8 mouse cellular contexts compared by ENCODE assay signal in the genomic region with DNA sequence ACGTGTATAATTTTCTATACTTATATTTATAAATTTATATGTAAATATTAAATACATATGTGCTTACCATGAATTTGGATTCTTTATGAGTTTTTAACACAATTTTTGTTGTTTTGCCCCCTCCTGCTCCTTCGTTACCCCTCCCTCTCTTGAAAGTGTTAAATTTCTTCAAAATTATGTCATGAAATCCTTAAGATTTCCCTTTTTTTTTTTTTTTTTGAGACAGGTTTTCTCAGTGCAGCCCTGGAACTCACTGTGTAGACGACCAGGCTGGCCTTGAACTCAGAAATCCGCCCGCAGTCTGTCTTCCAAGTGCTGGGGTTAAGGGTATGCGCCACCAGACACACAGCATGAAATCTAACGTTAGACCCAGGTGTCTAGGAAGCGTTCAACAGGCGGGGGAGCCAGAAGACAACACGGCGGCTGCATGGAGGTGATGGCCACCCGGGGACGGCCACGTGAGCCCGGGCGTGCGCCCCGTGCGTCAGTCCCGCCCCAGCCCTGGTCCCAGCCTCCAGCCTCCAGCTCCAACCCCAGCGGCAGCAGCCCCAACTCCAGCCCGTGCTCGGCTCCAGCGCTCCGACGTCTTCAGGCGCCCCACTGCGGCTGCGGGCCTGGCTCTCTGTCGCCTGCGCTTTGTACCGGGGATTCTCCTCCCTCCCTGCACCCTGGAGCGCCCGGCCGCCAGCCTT. TPM values are rescaled to one million over a fixed set of nuclear protein-coding genes. Genes with fewer than 3 reads are reported as not detected.
DNase-seq lines count a peak whose midpoint lies in the region; ATAC-seq lines count a peak whose summit lies in the region.

Gene Eef2k, plus strand, starts transcription at position 487 of the 692 bp plus-strand sequence.

- intact Hi-C loops in heart, postnatal 10 days (cut with DNase I) = loop anchor here (1.0 to 5.0 kb wide), 2 partner anchors 75 to 135 kb away; partner anchors contain the start of gene Polr3e

- H3K9me3 ChIP-seq in forebrain, embryonic 14.5 days (replicated peaks; ENCODE audit: control insufficient read depth, low read length) = no peaks in the 10 kb centered on the region

- H3K4me3 ChIP-seq in forebrain, embryonic 14.5 days (ENCODE audit: low read depth, low read length) = peak within 1 kb of the TSS; percentile 65

- peak within 1 kb of the TSS; percentile 98 for H3K27ac ChIP-seq in forebrain, embryonic 14.5 days (ENCODE audit: low read depth, low read length)

- H3K4me2 ChIP-seq in forebrain, embryonic 14.5 days (ENCODE audit: low read length) = peak within 1 kb of the TSS; percentile 74

- H3K36me3 ChIP-seq in forebrain, embryonic 14.5 days (ENCODE audit: control insufficient read depth, insufficient read depth, low read length) = no peaks in the 10 kb centered on the region; the same call in 1 of the 2 replicates

- peaks cover 16% of the 10 kb centered on the region; the same call in 1 of the 2 replicates for H3K4me1 ChIP-seq in forebrain, embryonic 14.5 days (ENCODE audit: control insufficient read depth, insufficient read depth, low read length)

- DNase-seq in MEL-GATA-1-ER (ENCODE audit: extremely low read depth, low read depth) = peak; percentile 87
- DNase-seq in cerebellum, adult 11 months = peak; percentile 82
- peak; percentile 86 for DNase-seq in forebrain, embryonic 14.5 days (ENCODE audit: low spot score)
- DNase-seq in heart, postnatal 10 days = peak; percentile 90 to 93
- DNase-seq in large intestine, adult 2 months (ENCODE audit: low read depth, low spot score) = no peak
- peak; percentile 86 to 90 for DNase-seq in lung, adult 18-20 months
- DNase-seq in thymus, postnatal 0 days (ENCODE audit: low spot score) = peak; percentile 92

- H3K27me3 ChIP-seq in forebrain, embryonic 14.5 days (replicated peaks; ENCODE audit: control insufficient read depth, insufficient read depth, low read length) = 0 out of 2 replicates have a peak, but pooled peaks cover 3% of the 10 kb centered on the region

- peak; percentile 92 for ATAC-seq in forebrain, embryonic 14.5 days
- peak; percentile 81 for ATAC-seq in neutrophil, adult 5-6 weeks (ENCODE audit: extremely low read depth, insufficient number of reproducible peaks, low FRiP score, poor library complexity, severe bottlenecking)

- peak within 1 kb of the TSS; percentile 91 for H3K9ac ChIP-seq in forebrain, embryonic 14.5 days (ENCODE audit: low read length)

- 4% methylated on average over 34 of the region's 35 CpGs for WGBS in forebrain, embryonic 14.5 days
- 5% methylated on average over 35 of the region's 35 CpGs for WGBS in large intestine, adult 2 months

RNA-seq across cellular contexts. Expression of gene Eef2k, which starts in this region (rescaled TPM):
- 9.1 and 11.3 TPM in 2 replicates for polyA plus RNA-seq in forebrain, embryonic 14.5 days (2014; fragmentation: Nextera tagmentation; extraction: Ambion mirVana)
- total RNA-seq in heart, postnatal 10 days (2021) = 10 to 100 TPM; 37.0 to 37.2 TPM
- 20.2 and 26.5 TPM in 2 replicates for polyA plus RNA-seq in large intestine, adult 2 months (2012; rRNA removed)
- total RNA-seq in neutrophil, adult 5-6 weeks (2017) = 51.9 and 56.9 TPM in 2 replicates
- 28.2 and 30.5 TPM in 2 replicates for polyA plus RNA-seq in thymus, postnatal 0 days (2015; fragmentation: Nextera tagmentation; extraction: Ambion mirVana)
